Mouse (Mus musculus): ENCODE results near the gene Oser1.

DNA sequence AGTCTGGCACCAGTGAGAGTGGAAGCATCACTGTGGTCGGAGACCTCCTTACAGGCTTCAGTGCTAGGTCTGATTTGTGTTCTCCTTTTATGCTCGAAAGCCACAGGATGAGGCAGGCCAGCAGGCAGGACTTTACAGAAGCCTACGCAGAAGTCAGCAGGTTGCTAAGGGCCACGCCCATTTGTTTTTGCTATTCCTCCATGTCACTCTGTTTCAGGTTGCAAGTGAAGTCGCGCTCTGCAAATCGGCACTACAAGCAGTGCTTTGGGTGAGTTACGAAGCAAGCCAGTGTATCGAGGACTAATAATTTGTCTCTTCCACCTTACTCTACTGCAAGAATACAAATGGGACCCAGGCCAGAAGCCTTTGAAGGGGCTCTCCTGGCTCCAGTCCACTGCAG, 6.8 kb upstream of the Oser1 start:
- TF ChIP-seq CTCF (IDR thresholded peaks at IDR 0.05) (no peak), POLR2A (IDR thresholded peaks at IDR 0.05; ENCODE audit: insufficient read depth, low read depth, low read length) (no peak)

Data from heart, adult 2 months (tissue).